Mouse (Mus musculus) kidney, adult 2 months (tissue): ENCODE data around the gene Wipi1.

Experiments
- CTCF ChIP-seq: fragments of 200-500 bp; conservative IDR thresholded peaks from 2 replicates; pipeline ENCODE4 v1.5.1; 2011; ENCODE audit warnings: low read depth, mild to moderate bottlenecking, control low read depth, low read length, moderate library complexity, mixed read lengths; ENCODE audit not compliant: insufficient read depth, insufficient read length
- POLR2A ChIP-seq: fragments of 200-500 bp; IDR thresholded peaks from one replicate; pipeline ENCODE4 v1.6.1; 2011; ENCODE audit warnings: low read depth, low read length, control low read depth

GRCm38 (mm10) chr11:109628099-109628498 is 16.3 kb upstream of the Wipi1 start:
- no peak for TF ChIP-seq POLR2A
- TF ChIP-seq CTCF: no peak
